Mouse (Mus musculus): Measurements from ENCODE around the gene Cnksr2. TPM values are rescaled to one million over a fixed set of nuclear protein-coding genes. Genes with fewer than 3 reads are reported as not detected.

The Cnksr2 gene
- polyA plus RNA-seq, 1 experiment: 0.06 TPM

- no peaks in the 10 kb centered on the region for H3K27me3 ChIP-seq (ENCODE audit: control insufficient read depth, insufficient read depth, low read length)
These were observed 241.4 kb downstream of the Cnksr2 start for GRCm38 (mm10) chrX:157801669-157802068.

More at GRCm38 (mm10) chrX:157801669-157802068, 241.4 kb downstream of the Cnksr2 start:
- Histone ChIP-seq H3K27ac (ENCODE audit: insufficient read depth, low read depth, low read length) (no peak overlapping the region), H3K4me3 (ENCODE audit: low read depth, low read length) (no peak overlapping the region), H3K36me3 (ENCODE audit: control insufficient read depth, insufficient read depth, low read length) (no peaks in the 10 kb centered on the region), H3K4me1 (ENCODE audit: control insufficient read depth, insufficient read depth, insufficient read length, low read length) (no peaks in the 10 kb centered on the region)
- TF ChIP-seq CTCF (IDR thresholded peaks at IDR 0.05; ENCODE audit: extremely low read depth, insufficient read length, insufficient replicate concordance, low read depth, low read length): no peak
- no peak for TF ChIP-seq POLR2A (IDR thresholded peaks at IDR 0.05; ENCODE audit: low read depth, low read length)
- WGBS: 83% methylated on average over 2 of the region's 2 CpGs

Other genes with a start within 250 kb of the Cnksr2 start
- not detected in 2 replicates for gene Klhl34, start 224.9 kb downstream of the Cnksr2 start, polyA plus RNA-seq (2012; rRNA removed)